Mouse (Mus musculus): ENCODE measurements around the gene Rbx1. TPM values are rescaled to one million over a fixed set of nuclear protein-coding genes. Genes with fewer than 3 reads are reported as not detected.

Rbx1 gene
- polyA plus RNA-seq (2015; fragmentation: Nextera tagmentation; extraction: Ambion mirVana): 438 and 454 TPM in 2 replicates

DNA sequence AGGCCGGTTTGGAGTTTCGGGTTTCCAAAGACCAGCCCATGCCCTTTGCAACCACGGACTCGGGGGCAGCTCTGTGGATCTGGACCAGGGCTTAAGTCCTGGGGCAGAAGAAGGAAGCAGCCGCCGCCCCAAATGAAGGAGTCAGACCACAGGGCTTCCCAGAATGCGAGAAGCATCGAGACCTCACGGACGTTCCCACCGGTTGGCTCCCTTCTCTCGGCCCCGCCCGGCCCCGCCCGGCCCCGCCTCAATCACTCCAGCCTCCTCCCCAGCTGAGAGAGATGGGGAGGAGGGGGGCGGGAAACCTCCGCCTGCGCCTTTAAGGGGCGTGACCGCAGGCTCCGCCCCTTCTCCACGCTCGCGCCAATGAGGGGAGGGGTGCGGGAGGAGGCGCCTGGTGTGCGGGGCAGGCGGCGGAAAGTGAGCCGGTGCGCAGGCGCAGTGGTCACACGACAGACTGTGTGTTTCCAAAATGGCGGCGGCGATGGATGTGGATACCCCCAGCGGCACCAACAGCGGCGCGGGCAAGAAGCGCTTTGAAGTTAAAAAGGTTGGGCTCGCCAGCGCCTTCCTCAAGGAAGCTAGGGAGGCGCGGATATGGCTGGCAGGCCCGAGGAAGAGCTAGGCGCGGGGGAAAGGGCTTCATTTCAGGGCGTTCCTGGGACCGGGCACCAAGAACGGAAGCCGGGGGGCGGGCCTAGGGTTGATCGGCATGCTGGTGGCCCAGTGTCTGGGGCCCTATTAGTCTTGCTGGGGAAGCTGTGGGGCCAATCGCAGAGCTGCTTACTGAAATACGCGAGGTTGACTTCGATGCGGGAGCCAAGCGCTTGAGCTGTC lies at the start of gene Rbx1:
Gene Rbx1, plus strand, starts transcription at position 396 of the 837 bp plus-strand sequence.

Other genes with a start within 250 kb of the Rbx1 start
- 9.2 and 9.4 TPM in 2 replicates for gene Mchr1, start 230.8 kb upstream of the Rbx1 start, polyA plus RNA-seq (2015; fragmentation: Nextera tagmentation; extraction: Ambion mirVana)
- 103 TPM in 2 replicates for gene Slc25a17, start 105.5 kb upstream of the Rbx1 start, polyA plus RNA-seq (2015; fragmentation: Nextera tagmentation; extraction: Ambion mirVana)
- 178 and 179 TPM in 2 replicates for gene St13, start 66.2 kb upstream of the Rbx1 start, polyA plus RNA-seq (2015; fragmentation: Nextera tagmentation; extraction: Ambion mirVana)
- 6.5 and 8.0 TPM in 2 replicates for gene Xpnpep3, start 66.2 kb upstream of the Rbx1 start, polyA plus RNA-seq (2015; fragmentation: Nextera tagmentation; extraction: Ambion mirVana)
- 0.55 and 0.84 TPM in 2 replicates for gene Dnajb7, start 58.0 kb upstream of the Rbx1 start, polyA plus RNA-seq (2015; fragmentation: Nextera tagmentation; extraction: Ambion mirVana)
- gene Ep300, start 119.1 kb downstream of the Rbx1 start, polyA plus RNA-seq (2015; fragmentation: Nextera tagmentation; extraction: Ambion mirVana): 13.3 and 17.9 TPM in 2 replicates
- 23.7 and 24.9 TPM in 2 replicates for gene L3mbtl2, start 197.6 kb downstream of the Rbx1 start, polyA plus RNA-seq (2015; fragmentation: Nextera tagmentation; extraction: Ambion mirVana)
- 49.6 and 52.2 TPM in 2 replicates for gene Chadl, start 231.0 kb downstream of the Rbx1 start, polyA plus RNA-seq (2015; fragmentation: Nextera tagmentation; extraction: Ambion mirVana)